Mouse (Mus musculus) kidney, postnatal 0 days (tissue): ENCODE results near the gene Rad54l2. TPM values are rescaled to one million over a fixed set of nuclear protein-coding genes. Genes with fewer than 3 reads are reported as not detected.

ENCODE experiments used
- ATAC-seq: fragments of 200-750 bp; cut with Nextera tagmentation; replicated peaks from 2 replicates; pipeline ENCODE4 v1.8.0; 2017; ENCODE audit warnings: low read depth, moderate number of reproducible peaks, moderate TSS enrichment, moderate library complexity; ENCODE audit not compliant: low FRiP score
- DNase-seq: peaks from one replicate; pipeline ENCODE4 v3.0.0-alpha.2; 2016; ENCODE audit warnings: low spot score
- H3K27ac ChIP-seq: fragments of 300-500 bp; sonication (generic); 2 replicates; pipeline ENCODE4 v1.5.1; 2014; ENCODE audit warnings: mild to moderate bottlenecking
- H3K27me3 ChIP-seq: fragments of 300-500 bp; sonication (generic); 2 replicates; pipeline ENCODE4 v1.6.1; 2014; ENCODE audit warnings: low read length, mixed read lengths; ENCODE audit not compliant: insufficient read depth
- H3K36me3 ChIP-seq: fragments of 300-500 bp; sonication (generic); 2 replicates; pipeline ENCODE4 v1.6.1; 2014; ENCODE audit warnings: low read length, mixed read lengths; ENCODE audit not compliant: insufficient read depth
- H3K4me1 ChIP-seq: fragments of 300-500 bp; sonication (generic); replicated peaks from 2 replicates; pipeline ENCODE4 v1.6.1; 2014; ENCODE audit warnings: antibody characterized with exemption, low read length, mixed read lengths; ENCODE audit not compliant: insufficient read depth
- H3K4me2 ChIP-seq: fragments of 300-500 bp; sonication (generic); 2 replicates; pipeline ENCODE4 v1.6.1; 2014; ENCODE audit warnings: mild to moderate bottlenecking, low read length, moderate library complexity, mixed read lengths
- H3K4me3 ChIP-seq: fragments of 300-500 bp; sonication (generic); replicated peaks from 2 replicates; pipeline ENCODE4 v1.5.1; 2014; ENCODE audit warnings: low read depth, low read length
- H3K9ac ChIP-seq: fragments of 300-500 bp; sonication (generic); 2 replicates; pipeline ENCODE4 v1.6.1; 2014; ENCODE audit warnings: low read depth, low read length
- H3K9me3 ChIP-seq: fragments of 300-500 bp; sonication (generic); replicated peaks from 2 replicates; pipeline ENCODE4 v1.6.1; 2016; ENCODE audit warnings: low read length, inconsistent platforms, mixed read lengths
- CTCF ChIP-seq: IDR thresholded peaks from 2 replicates; pipeline ENCODE4 v1.5.1; 2016; ENCODE audit warnings: antibody characterized with exemption, low read depth, mild to moderate bottlenecking, moderate library complexity
- WGBS: fragments of 180-500 bp; shearing (Covaris S2); extraction: QIAGEN DNeasy Blood & Tissue Kit; methylation state at CpG from one replicate; pipeline ENCODE4 v1.1.7; 2014; 5-methylcytosine and 5-hydroxymethylcytosine counted together
- polyA plus RNA-seq: library from polyadenylated mRNA; unstranded; fragments of >200 nt; fragmentation: Nextera tagmentation; extraction: Ambion mirVana; gene quantifications from 2 replicates; pipeline ENCODE4 v1.2.1, GENCODE M21; 2015

Rad54l2 gene
- polyA plus RNA-seq, 1 experiment from 2014 or later, result 2.7 TPM

DNA sequence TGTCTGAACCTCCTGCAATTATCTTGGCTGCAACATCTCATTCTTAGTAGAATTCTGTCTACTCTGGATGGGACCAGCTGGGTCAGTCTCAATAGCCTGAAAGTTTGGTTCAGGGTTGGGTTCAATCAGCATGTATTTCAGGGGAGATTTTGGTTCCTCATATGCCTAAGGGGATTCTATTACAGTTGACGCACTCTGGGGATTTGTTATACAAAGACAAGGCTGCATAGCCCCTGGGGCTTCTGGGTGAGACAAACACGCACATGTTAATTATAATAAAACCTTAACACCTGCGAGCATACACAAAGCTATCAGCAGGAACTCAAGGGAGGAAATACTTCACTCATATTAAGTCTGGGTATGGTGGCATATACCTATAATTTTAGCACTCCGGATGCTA lies 17.5 kb upstream of the Rad54l2 start:
- H3K9me3 ChIP-seq, result 0 out of 2 replicates have a peak, but pooled peaks cover 4% of the 10 kb centered on the region
- ATAC-seq, result no peak
- no peak overlapping the region for H3K27ac ChIP-seq
- WGBS, result 77% methylated on average over 4 of the region's 4 CpGs
- TF ChIP-seq CTCF, result no peak
- H3K4me2 ChIP-seq, result no peak overlapping the region
- no peaks in the 10 kb centered on the region for H3K36me3 ChIP-seq
- no peaks in the 10 kb centered on the region for H3K4me1 ChIP-seq
- H3K27me3 ChIP-seq, result no peaks in the 10 kb centered on the region
- no peak overlapping the region for H3K9ac ChIP-seq
- no peak overlapping the region for H3K4me3 ChIP-seq
- no peak for DNase-seq

GRCm38 (mm10) chr9:106790831-106791230 lies 1.8 kb upstream of the Rad54l2 start:
- no peak for TF ChIP-seq CTCF
- Histone ChIP-seq H3K27me3 (no peaks in the 10 kb centered on the region), H3K27ac (no peak overlapping the region), H3K36me3 (no peaks in the 10 kb centered on the region), H3K9me3 (no peaks in the 10 kb centered on the region), H3K4me3 (no peak overlapping the region), H3K4me1 (0 out of 2 replicates have a peak, but pooled peaks cover 5% of the 10 kb centered on the region), H3K9ac (no peak overlapping the region), H3K4me2 (no peak overlapping the region)
- WGBS, result 65% methylated on average over 6 of the region's 6 CpGs
- ATAC-seq, result no peak
- DNase-seq, result no peak

DNA sequence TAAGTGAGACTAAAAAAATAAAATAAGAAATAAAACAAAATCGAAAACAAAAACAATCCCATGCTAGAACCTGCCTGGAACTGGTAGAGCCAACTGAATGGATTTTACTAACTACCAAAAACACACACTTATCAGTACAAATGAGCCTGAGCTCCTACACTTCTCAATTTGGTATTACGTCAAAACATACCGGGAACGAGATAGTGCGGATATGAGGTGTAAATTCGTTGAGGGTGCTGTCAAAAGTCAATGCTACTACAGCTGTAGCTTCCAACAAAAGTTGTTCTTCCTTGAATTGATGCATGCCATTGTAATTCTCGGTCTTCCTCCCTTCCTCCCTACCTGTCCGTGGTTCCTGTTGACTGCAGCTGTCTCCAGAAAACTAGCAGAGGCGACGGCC lies 369 bp upstream of the Rad54l2 start:
- DNase-seq, result no peak
- no peak for ATAC-seq

DNA sequence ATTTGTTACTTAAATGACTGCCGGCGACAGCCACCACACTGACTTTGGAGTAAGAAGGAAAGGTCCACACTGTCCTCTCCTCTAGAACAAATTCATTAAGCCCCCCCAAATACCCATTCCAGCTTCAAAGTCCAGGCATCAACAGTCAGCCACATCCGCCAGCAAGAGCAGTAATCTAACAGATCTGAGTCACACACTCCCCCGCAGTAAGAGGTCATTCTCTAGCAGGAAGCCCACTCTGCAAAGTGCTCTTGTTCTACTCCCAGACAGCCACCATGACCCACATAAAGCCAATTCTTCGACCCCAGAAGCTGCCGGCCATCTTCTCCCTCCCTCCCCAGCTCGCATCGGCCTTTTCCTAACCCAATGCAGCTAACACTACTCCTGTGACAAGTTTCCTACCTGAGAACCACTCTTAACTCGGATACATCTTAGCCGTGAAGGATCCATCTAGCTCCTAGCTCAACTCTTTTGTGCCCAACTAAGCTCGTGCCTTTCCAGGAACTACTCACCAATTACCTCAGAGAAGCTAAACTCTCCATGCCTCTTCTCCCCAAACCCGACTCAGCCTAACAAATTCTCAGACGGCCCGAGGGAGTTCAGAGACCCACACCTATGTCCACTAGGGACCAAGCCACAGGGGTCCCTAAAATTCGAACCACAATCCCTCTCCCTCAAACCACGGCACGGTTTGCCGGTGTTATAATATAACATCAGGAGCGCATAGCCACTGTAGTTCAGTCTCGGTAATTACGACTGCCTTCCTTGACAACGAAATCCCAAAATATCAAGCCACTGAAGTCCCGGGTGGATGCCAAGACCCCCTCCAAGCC lies 799 bp downstream of the Rad54l2 start:
- H3K9me3 ChIP-seq, result no peaks in the 10 kb centered on the region
- H3K4me3 ChIP-seq, result peak overlapping the region; percentile 92
- ATAC-seq (no peak; the same call in none of the 2 replicates), DNase-seq (peak; percentile 69)
- H3K27ac ChIP-seq, result peak overlapping the region; percentile 91
- WGBS, result 4% methylated on average over 23 of the region's 23 CpGs
- H3K4me1 ChIP-seq, result 0 out of 2 replicates have a peak, but pooled peaks cover 5% of the 10 kb centered on the region
- no peaks in the 10 kb centered on the region for H3K27me3 ChIP-seq
- peak overlapping the region; percentile 94 for H3K9ac ChIP-seq
- peak overlapping the region; percentile 80 for H3K4me2 ChIP-seq
- no peaks in the 10 kb centered on the region for H3K36me3 ChIP-seq
- TF ChIP-seq CTCF, result no peak

More for the DNA sequence above, 369 bp upstream of the Rad54l2 start:
- Histone ChIP-seq H3K4me3 (peak overlapping the region; percentile 92), H3K27me3 (no peaks in the 10 kb centered on the region), H3K9me3 (no peaks in the 10 kb centered on the region), H3K36me3 (no peaks in the 10 kb centered on the region), H3K4me2 (peak overlapping the region; percentile 80), H3K4me1 (0 out of 2 replicates have a peak, but pooled peaks cover 5% of the 10 kb centered on the region), H3K27ac (peak overlapping the region; percentile 76), H3K9ac (peak overlapping the region; percentile 94)
- no peak; the same call in 1 of the 2 replicates for TF ChIP-seq CTCF
- WGBS, result 8% methylated on average over 10 of the region's 10 CpGs

- ATAC-seq, result no peak
- H3K4me3 ChIP-seq, result no peak overlapping the region
- H3K9ac ChIP-seq, result no peak overlapping the region
- no peak overlapping the region for H3K4me2 ChIP-seq
- no peaks in the 10 kb centered on the region for H3K9me3 ChIP-seq
- H3K4me1 ChIP-seq, result 0 out of 2 replicates have a peak, but pooled peaks cover 5% of the 10 kb centered on the region
- no peaks in the 10 kb centered on the region for H3K36me3 ChIP-seq
- DNase-seq, result no peak
- no peaks in the 10 kb centered on the region for H3K27me3 ChIP-seq
- TF ChIP-seq CTCF, result no peak
- no peak overlapping the region for H3K27ac ChIP-seq
- 58% methylated on average over 3 of the region's 3 CpGs for WGBS
Measured at GRCm38 (mm10) chr9:106785206-106785605, 3.8 kb downstream of the Rad54l2 start.

- Histone ChIP-seq H3K4me1 (0 out of 2 replicates have a peak, but pooled peaks cover 5% of the 10 kb centered on the region), H3K27me3 (no peaks in the 10 kb centered on the region), H3K27ac (no peak overlapping the region), H3K4me2 (no peak overlapping the region), H3K9ac (no peak overlapping the region), H3K4me3 (no peak overlapping the region), H3K36me3 (no peaks in the 10 kb centered on the region), H3K9me3 (no peaks in the 10 kb centered on the region)
- 98% methylated on average over 2 of the region's 2 CpGs for WGBS
- no peak for TF ChIP-seq CTCF
- DNase-seq (no peak), ATAC-seq (no peak)
Measured at GRCm38 (mm10) chr9:106783554-106783953, 5.4 kb downstream of the Rad54l2 start.
